Mouse (Mus musculus) liver, postnatal 0 days (tissue): ENCODE measurements around the gene Ncor1.

Experiments
- CTCF ChIP-seq: sonication (generic); IDR thresholded peaks from 2 replicates; pipeline ENCODE4 v1.5.1; 2016; ENCODE audit warnings: antibody characterized with exemption, low read depth
- EP300 ChIP-seq: IDR thresholded peaks from 2 replicates; pipeline ENCODE4 v1.6.1; 2016; ENCODE audit warnings: antibody characterized with exemption, low read depth, mild to moderate bottlenecking

DNA sequence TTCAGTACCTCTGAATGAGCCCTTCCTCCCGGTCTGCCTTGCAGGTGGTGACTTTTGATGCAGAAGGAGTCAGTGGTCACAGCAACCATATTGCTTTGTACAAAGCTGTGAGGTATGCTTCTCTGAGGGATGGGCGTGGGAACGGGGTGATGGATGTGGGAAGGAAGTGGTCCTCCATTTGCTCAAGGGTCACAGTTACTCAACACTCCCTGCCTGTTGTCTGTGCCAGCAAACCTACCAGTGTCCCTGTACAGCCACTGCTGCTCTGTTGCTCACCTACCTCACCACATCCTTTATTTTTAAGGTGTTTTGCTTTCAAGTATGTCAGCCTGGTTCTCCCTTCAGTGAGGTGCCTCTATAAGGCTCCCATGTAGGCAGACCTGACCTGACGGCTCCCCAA is 49.3 kb upstream of the Ncor1 start:
- TF ChIP-seq CTCF: no peak
- TF ChIP-seq EP300: no peak
